Mouse (Mus musculus): ENCODE data around the gene 2810004N23Rik.
A peak's percentile ranks its signal among the peaks of the same experiment; 100 is the strongest.

2810004N23Rik gene

DNA sequence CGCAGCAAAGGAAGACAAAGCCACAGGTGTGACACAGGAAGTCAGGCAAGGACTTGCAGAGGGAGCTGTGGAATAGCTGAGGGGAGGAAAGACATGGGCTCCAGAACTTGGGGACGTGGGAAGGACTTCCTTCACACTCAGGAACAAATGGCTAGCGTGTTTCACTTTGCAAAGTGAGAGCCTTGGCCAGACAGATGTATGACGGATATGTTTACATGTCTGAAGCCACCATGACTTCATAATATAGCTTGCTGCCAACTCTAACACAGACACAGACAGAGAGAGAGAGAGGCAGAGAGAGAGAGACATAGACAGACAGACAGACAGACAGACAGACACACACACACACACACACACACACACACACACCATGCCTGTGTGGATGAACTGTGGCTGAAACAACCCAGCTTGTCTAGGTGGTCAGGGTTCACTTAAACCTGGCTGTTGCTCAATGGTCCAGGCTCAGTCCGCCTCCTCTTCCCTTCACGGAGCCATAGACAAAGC lies 43.3 kb downstream of the 2810004N23Rik start:
- DNase-seq: no peak

DNA sequence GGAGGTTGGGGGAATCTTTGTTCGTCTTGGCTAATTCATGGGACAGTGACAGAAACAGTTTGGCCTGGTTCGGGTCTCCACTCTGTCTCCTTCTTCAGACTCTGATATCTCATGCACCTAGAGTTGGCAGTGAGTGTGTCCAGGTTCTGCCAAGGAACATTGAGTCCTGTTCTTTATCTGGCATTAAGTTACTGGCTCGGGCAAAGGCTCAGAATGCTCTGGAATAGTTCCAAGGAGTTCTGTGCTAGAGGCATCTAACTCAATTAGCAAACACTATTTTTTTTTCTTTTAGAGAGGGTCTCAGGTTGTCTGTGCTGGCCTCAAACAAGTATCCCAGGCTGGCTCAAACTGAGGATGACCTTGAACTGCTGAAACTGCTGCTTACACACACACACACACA lies 45.6 kb downstream of the 2810004N23Rik start:
- peak; percentile 84 for DNase-seq

DNA sequence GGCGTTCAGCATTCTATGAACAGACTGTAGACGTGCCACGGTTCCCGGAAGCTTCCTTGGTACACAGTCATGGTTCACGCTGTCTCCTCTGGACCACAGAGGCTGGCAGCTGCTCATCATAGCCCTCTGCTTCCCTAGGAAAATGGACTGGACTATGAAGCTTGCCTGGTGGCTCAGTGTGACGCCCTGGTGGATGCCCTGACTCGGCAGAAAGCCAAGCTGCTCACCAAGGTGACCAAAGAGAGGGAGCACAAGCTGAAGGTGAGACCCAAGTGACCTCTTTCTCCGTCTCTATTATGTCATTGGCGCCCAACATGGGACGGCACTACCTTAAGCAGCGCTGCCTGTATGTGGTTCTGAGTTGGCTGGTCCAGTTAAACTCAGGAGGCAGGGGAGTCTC lies 46.1 kb downstream of the 2810004N23Rik start:
- DNase-seq: no peak

DNA sequence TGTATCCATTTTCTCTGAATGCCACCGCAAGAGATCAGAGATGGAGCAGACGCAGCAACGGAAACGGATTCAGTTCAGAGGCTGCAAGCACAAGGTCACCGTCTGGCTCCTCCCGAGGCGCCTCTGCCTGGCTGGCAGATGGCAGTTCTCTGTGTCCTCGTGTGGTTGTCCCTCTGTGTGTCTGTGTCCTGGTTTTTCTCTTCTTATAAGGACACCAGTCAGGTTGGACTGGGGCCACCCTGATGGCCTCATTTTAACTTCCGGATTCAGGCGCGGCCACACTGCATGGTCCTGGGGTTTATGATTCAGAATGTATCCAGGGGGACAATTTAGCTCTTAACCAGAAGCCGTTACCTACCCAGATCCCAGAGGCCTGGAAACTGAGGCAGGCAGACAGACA lies 47.0 kb downstream of the 2810004N23Rik start:
- DNase-seq: peak; percentile 89

DNA sequence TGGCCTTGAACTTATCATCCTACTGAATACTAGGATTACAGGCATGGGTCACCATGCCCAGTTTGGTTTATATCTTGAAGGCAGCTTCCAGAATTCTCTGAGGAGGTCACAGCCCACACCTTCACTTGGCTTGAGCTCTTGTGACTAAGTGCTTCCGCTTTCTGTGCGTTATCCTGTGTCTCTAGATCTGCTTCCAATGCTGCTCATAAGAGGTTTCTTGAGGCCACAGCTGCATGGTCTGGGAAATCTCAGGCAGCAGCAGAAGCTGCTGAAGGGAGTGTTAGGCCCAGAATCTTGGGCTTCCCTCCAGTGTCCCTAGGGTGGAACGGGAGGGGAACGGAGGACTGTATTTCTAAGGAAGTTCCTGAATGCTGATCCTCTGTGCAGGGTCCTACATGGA lies 49.6 kb downstream of the 2810004N23Rik start:
- peak; percentile 92 for DNase-seq

DNA sequence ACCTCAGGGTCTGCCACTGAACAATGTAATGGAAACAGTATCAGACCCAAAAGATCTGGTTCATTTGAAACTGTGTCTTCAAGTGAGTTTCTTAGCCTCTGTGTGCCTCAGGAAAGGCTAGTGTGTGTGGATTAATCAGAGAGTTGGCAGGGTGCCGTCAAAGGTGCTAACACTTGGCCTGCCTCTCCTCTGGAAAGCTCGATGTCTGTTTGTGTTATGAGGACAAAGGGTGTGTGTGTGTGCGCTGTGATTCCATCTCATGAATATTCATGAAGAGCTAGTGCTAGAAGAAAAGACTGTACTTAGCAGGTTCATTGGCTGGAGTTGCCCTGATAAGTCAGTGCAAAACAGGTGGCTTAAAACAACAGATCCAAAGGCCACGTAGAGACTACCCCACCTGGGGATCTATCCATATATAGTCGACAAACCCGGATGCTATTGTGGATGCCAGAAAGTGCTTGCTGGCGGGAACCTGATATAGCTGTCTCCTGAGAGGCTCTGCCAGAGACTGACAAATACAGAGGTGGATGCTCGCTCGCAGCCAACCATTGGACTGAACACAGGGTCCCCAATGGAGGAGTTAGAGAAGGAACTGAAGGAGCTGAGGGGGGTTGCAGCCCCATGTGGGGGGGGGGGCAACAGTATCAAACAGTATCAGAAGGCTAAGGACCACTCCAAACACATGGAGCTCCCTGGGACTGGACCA lies 52.1 kb downstream of the 2810004N23Rik start:
- DNase-seq: no peak

DNA sequence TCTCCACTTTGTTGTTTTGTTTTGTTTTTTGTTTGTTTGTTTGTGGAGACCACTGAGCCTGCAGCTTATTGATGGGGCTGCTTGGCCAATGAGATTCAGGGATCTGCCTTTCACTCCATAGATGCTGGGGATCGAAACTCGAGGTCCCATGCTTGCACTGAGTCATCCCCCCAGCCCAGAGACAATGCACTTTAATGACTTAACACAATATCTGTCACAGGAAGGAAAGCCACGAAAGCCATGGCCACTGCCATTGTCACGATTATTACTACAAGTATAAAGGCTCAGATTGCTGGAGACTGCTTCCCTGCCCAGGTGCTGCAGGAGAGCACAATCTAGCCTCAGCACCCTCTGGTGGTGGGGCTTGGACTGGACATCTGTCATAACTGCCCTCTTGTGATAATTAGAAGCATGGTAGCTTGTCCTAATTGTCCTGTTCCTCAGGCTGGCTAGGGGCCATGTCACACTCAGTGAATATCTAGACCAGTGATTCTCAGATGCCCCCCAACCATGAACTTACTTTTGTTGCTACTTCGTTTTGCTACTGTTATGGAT lies 52.8 kb downstream of the 2810004N23Rik start:
- DNase-seq: peak; percentile 79

DNA sequence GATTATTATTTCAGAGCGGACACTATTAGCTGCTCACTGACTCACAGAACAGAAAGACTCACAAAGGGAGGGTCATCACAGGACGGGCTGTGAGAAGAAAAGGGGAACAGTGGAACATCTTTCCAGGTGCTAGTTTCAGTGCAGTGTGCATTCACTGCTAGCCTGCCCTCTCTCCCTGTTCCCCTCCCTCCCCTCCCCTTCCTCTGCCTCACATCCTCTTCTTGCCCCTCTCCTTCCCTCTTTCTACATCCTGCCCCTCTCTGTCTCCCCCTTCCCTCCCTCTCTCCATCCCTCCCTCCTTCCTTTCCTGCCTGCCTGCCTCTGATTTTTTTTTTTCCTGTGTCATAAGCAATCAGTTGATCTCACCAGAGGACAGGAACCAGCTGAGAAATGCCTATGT lies 53.5 kb downstream of the 2810004N23Rik start:
- DNase-seq: no peak

DNA sequence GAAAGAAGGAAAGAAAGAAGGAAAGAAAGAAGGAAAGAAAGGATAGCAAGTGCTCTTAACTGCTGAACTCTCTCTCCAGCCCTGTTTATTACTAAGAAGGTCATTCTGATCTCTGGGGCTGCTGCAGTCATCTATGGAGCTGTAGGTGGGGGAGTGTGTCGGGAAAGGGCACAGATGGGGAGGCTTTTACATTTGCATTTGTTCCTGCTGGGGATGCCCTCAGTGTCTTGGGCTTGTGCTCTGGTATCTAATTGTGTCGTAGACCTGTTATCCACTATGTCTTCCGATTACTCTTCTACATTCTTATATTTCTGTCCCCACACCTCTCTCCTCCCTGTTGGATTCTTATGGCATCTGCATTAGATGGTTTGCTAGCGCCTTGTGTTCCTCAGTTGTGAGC lies 56.9 kb downstream of the 2810004N23Rik start:
- no peak for DNase-seq

DNA sequence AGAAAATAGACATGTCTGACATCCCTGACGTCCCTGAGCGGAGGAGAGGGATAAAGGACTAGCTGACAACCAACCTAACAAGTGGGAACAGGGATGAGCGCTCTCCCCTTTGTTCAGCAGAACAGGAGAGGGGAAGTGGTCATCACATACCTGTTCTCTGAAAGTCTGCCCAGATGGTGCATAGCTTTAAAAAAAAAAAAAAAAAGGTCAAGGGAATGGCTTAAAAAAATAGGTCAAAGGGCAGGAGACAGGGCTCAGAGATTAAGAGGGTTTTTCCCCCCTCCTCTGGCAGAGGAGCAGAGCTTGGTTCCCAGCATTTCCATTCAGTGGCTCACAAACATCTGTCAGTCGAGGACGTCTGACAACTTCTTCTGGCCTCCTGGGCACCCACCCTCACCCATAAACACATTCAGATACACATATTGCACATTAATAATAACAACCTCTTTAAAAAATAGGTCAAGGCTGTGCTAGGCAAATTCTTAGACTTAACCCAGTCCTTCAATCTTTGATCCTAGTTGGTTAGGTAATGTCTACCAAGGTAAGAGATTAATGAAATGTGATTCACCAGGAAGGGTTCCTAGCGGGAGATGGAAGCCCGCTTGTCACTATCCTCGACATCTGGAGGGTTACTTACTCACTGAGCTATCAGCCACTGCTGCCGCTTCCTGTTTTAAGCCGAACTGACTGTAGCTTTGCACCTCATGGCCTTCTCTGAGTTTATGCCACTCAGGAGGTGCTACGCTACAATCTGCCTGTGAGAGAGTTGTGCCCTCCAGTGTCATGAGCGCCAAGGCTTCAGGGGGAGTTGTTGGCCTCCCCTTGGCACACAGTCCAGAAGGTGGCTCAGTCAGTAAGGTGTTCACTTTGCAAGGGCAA lies 58.9 kb downstream of the 2810004N23Rik start:
- DNase-seq: no peak

DNA sequence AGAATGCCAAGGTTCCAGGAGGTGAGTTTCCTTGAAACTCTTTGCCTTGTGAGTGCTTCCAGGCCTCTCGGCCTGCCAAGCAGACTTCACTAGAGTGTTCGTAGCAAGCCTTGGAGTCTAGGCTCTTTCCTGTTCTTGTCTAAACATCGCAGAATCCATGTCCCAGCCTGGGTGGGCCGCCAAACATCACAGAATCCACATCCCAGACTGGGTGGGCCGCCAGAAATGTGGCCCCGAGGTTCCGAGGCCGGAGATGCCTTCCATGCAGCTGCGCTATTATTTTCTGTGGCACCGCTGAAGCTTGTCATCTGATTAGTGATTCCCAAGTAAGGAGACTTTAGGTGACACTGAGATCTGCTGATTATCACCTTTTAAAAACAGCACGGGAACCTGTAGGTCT lies 62.4 kb downstream of the 2810004N23Rik start:
- no peak for DNase-seq

DNA sequence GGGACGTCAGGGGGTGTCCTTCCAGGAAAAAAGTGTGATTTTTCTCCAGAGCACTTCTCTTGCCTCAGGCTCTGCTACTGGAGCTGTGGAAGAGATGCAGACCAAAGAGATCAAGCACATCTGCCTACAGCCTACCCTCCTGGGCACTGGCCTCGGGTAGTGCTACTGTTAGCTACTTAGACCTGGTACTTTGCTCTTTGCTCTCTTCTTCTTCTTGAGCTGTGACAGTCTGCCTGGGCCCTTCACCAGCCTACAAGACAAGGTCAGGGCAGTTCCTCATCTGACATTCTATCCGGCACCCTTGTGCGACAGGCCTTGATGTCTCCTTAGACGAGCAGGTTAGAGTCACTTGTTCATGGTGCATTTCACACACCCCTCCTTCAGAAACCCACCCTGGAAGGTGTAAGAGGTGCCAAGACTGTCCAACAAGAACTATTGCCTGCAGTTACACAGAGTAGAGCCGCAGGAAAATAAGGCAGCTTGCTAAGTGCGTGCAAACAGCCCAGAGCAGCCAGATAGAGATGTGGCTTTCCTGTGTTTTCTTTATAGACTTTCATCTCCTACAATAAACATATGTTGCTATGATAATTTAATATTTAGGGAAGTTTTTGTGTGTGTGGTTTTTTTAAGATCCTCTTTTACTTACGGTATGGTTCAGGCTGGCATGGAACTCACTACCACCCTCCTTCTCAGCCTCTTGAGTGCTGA lies 67.0 kb downstream of the 2810004N23Rik start:
- DNase-seq: no peak

DNA sequence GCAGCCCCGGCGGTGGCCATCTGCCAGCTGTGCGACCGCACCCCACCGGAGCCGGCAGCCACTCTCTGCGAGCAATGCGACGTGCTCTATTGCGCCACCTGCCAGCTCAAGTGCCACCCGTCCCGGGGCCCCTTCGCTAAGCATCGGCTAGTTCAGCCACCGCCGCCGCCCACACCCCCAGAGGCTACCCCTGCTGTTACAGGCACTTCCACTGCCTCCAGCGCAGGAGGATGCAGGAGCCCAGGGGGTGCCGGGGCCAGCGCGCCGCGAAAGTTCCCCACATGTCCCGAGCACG lies 68.5 kb downstream of the 2810004N23Rik start:
- peak; percentile 88 for DNase-seq

DNA sequence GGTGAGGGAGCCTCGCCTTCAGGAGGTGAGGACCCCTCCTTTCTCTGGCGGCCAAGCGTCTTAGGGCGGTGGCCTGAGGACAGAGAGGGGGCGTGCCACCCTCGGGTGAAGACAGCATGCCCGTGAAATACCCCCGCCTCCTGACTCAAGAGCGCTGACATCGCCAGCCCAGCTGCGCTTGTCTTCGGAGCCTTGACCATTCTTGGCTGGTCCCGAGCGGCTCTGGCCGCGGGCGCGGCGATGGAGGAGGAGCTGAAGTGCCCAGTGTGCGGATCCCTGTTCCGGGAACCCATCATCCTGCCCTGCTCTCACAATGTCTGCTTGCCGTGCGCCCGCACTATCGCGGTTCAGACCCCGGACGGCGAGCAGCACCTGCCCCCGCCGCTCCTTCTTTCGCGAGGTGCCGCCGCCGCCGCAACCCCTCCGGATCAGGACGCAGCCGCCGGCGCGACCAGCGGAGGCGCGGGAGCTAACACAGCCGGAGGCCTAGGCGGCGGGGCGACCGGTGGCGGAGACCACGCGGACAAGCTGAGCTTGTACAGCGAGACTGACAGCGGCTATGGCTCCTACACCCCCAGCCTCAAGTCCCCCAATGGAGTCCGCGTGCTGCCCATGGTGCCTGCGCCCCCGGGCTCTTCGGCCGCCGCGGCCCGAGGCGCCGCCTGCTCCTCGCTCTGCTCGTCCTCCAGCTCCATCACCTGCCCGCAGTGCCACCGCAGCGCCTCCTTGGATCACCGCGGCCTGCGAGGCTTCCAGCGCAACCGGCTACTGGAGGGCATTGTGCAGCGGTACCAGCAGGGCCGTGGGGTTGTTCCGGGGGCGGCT lies 69.0 kb downstream of the 2810004N23Rik start:
- DNase-seq: peak; percentile 83

DNA sequence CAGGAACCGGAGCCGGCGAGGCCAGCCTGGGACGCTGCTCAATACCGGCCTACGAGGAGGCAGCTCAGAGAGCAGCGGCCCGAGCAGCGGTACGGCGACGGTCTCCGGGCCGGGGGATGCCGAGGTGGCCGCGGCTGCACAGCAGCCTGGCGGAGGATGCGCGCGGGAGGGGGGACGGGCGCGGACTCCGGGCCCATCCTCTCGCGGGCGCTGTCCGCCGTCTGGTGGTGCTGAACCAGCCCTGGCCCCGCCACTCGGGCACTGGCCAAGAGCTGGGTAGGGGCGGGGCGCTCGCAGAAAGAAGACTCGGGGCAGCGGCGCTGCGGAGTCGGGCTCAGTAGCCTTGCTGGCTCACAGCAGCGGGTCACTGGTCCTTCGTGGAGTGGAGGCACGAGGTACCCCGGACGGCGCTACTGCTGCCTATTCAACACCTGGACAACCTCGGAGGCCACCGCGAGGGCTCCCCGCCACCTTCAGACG lies 69.7 kb downstream of the 2810004N23Rik start:
- peak; percentile 96 for DNase-seq

DNA sequence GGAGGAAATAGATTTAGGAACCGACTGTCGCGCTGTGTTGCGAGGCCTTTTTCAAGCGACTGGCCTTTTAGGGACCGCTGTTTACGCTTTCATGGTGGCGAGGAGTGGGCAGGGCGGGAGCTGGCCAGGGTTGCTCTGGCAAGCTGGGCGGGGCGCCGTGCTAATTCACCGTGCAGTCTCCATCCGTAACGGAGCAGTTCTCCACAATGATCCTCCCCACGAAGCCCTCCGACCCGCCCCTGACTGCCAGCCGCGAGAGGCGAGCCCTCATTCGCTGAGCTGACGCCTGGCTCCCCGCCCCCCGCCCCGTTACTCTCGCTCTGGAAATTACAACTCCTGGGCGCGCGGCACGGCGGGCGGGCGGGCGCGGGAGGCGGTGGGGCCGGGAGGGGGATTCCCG lies 70.2 kb downstream of the 2810004N23Rik start, which contains the start of gene Trim67:
Trim67 (plus strand) TSS at position 385 of the 400 bp plus-strand sequence.
- no peak for DNase-seq

DNA sequence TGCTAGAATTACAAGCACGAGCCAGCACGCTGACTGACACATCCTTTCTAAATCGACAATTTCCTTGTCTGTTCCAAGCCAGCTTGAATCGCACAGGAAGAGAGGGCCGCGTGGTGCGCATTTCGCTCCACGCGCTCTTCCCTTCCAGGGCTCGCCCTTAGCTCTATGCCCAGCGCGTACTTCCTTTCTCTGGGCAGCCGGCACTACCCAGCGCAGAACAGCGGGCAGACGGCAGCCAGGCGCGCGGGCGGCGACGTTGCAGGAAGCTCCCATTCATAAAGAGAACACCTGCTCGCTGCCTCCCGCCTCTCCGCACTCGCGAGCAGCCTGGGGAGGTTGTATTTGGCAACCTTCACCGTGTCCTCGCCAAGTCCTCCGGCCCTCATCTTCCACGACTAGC lies 70.7 kb downstream of the 2810004N23Rik start:
- DNase-seq: no peak

DNA sequence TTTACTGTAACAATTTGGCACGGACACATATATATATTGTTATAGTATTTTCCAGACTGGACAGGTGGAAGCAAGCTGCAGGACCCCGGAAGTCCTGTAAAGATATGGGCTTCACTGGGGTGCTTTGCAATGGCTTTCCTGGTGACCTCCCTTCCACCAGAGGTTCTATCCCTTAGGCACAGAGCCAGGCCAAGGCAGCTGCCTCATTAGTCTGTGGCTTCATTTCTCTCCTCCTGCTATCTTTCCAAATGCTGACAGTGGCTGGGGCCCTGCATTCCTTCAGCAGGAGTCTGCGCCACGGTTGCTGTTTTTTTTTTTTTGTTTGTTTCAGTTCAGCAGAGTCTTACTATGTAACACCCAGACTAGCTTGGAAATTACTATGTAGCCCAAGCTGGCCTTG lies 71.2 kb downstream of the 2810004N23Rik start:
- DNase-seq: no peak

DNA sequence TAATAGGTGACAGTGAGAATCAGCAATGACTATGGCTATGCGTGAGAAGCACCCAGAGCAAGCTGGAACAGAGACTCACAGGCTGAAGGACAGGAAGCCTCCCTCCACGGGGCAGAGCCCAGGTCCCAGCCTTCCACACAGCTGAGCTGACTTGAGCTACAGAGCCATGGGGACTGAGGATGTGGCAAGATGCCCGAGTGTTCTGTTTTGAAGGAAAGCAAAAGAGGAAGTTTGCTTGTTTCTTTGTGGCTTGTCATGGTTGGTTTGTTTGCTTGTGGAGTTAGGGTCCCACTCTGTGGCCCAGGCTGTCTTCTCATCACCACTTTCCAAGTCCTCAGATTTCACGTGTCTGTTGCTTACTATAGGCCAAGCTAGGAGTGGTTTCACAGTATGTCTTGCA lies 72.2 kb downstream of the 2810004N23Rik start:
- no peak for DNase-seq
